Mouse (Mus musculus) cerebellum, postnatal 14 days (tissue): ENCODE data around the gene Brms1.
"Not testable (repeated sequence)": the region's sequence is repeated elsewhere in the genome, so short reads cannot be mapped to it uniquely, and the experiment has no call there.

Experiments
- DNase-seq, 2 experiments: peaks; one replicate each; pipeline ENCODE4 v3.0.0; 2021; ENCODE audit warnings: mixed read lengths in 2 of 2

The Brms1 gene

DNA sequence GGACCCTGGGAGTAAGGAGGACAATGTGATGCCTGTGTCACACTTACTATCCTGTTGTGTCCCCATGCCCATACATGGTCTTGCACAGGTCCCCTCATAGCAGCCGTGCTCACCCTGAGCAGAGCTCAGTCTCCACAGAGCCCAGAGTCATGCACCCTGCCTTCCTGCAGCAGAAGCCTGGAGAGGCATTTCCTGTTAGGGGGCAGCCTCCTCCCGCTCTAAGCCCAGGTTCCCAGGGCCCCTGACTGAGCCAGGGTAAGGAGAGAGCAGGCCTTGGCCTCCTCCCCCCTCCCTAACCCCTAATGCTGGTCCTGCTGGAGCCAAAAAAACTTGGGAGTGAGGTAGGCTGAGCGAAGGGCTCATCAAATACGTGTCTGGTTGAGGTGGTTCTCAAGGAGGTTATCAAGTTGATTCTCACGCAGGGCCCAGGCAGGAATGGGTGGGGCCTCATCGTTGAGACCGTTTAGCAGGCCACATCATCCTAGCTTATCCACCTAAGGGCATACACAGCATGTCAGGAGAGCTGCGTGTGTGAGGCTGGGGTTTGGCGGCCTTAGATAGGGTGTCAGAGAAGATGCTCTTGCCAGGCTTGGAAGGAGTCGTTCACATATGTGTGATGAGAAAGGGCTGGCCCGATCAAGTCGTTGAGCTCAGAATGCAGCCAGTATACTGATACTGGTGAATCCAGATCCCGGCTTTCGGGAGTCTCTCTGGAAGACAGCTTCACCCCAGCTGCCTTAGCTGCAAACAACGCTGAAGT is 26.1 kb downstream of the Brms1 start:
- no peak for DNase-seq

- DNase-seq, result peak; percentile 27 to 61
Measured at GRCm38 (mm10) chr19:5067867-5068569, 26.9 kb downstream of the Brms1 start, which contains the start of gene Cd248. TSS of gene Cd248 (plus strand) at chr19:5068078.

DNA sequence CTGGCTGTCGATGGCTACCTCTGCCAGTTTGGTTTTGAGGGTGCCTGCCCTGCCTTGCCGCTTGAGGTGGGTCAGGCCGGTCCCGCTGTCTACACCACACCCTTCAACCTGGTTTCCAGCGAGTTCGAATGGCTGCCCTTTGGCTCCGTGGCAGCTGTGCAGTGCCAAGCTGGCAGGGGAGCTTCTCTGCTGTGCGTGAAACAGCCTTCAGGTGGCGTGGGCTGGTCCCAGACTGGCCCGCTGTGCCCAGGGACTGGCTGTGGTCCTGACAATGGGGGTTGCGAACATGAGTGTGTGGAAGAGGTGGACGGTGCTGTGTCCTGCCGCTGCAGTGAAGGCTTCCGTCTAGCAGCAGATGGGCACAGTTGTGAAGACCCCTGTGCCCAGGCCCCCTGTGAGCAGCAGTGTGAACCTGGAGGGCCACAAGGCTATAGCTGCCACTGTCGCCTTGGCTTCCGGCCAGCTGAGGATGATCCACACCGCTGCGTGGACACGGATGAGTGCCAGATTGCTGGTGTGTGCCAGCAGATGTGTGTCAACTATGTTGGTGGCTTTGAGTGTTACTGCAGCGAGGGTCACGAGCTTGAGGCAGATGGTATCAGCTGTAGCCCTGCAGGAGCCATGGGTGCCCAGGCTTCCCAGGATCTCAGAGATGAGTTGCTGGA is 27.5 kb downstream of the Brms1 start:
- DNase-seq, result peak in 1 of 2 experiments; percentile 28

- DNase-seq, result no peak
Measured at GRCm38 (mm10) chr19:5069486-5069885, 28.3 kb downstream of the Brms1 start.

- DNase-seq, result no peak
Measured at GRCm38 (mm10) chr19:5069978-5070377, 28.8 kb downstream of the Brms1 start.

GRCm38 (mm10) chr19:5071077-5071476 is 29.9 kb downstream of the Brms1 start:
- no peak for DNase-seq

- peak in 1 of 2 experiments; percentile 39 for DNase-seq
Measured at GRCm38 (mm10) chr19:5071545-5072369, 30.6 kb downstream of the Brms1 start.

GRCm38 (mm10) chr19:5072389-5073019 is 31.4 kb downstream of the Brms1 start:
- DNase-seq, result no peak

DNA sequence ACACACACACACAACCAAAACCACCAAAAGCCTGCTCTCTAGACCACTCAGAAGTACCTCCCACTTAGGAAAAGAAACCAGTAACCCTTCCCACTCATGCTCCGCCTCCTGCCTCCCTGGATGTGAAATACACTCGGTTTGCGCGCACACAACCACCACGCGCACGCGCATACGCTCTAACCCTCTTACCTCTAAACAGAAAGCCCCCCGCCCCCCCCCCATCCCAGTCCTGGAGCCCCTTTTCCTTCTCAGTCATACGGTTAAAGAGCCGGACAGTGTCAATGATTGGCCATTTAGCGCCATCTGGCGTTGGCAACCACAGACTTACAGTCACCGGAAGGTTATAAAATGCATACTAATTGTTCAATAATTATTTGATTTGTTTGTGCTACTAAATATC is 31.9 kb downstream of the Brms1 start:
- DNase-seq, result peak; percentile 74 to 82

DNA sequence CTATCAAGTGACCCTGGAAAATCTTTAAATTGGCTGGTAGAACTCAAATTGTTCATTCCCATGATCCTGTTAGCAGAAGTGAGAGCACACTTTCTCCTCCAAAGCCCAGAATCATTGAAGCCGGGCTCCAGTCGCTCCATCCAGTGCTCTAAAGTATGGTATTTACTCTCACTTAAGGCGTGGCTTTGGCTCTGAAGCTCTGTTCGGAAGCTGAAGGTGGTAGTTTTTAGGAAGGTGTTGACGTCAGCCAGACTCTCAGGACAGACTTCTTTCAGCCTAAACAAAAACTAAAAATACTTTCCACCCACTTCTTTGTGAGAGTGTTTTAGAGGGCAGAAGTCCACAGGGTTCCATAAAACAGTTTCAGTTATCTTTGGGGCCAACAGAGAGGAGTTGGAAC is 32.4 kb downstream of the Brms1 start:
- DNase-seq, result no peak

- no peak for DNase-seq
Measured at GRCm38 (mm10) chr19:5079279-5079678, 38.1 kb downstream of the Brms1 start.

GRCm38 (mm10) chr19:5082005-5082404 is 40.9 kb downstream of the Brms1 start:
- no peak for DNase-seq

GRCm38 (mm10) chr19:5082596-5082995 is 41.4 kb downstream of the Brms1 start:
- no peak for DNase-seq

DNA sequence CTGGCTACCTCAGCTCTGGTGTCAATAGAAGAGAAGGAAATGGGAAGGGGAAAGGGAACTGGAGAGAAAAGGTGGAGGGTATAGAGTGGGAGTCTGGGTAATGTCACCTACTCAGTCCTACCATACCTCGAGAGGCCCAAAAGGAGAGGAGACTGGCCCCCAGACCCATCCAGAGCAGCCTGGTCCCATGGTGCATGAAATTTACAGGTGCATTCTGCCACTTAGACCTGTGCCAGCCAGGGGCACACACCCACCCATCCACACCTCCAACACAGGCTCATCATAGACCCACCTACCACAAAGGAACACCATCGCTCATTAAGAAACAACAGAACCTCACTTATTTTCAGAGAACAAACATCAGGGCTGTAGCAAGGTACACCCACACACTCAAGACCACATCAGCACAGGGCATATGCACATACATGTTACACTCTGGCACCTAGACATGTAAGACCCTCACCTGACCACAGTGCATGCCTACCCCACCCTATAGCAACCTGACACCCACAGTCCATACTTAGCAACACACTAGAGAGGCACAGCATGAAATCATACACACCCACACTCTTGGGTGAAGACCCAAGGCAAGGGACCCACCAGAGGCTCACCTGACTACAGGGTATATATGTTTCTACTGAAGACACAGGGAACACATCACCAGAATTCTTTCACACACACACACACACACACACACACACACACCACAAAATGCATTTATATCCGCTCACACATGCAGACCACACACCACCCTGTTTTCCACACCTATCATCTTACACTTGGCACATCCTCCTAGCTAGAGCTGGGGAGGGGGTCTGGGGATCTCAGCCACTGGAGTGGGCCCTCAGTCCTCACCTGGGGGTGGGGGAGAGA is 43.0 kb downstream of the Brms1 start:
- DNase-seq, result no peak

- peak in 1 of 2 experiments; percentile 50 for DNase-seq
Measured at GRCm38 (mm10) chr19:5084834-5085144, 43.6 kb downstream of the Brms1 start.

GRCm38 (mm10) chr19:5085145-5085863 is 44.1 kb downstream of the Brms1 start, which contains the start of gene Tmem151a:
TSS of gene Tmem151a (minus strand) at chr19:5085531.
- DNase-seq, result peak; percentile 70 to 75

DNA sequence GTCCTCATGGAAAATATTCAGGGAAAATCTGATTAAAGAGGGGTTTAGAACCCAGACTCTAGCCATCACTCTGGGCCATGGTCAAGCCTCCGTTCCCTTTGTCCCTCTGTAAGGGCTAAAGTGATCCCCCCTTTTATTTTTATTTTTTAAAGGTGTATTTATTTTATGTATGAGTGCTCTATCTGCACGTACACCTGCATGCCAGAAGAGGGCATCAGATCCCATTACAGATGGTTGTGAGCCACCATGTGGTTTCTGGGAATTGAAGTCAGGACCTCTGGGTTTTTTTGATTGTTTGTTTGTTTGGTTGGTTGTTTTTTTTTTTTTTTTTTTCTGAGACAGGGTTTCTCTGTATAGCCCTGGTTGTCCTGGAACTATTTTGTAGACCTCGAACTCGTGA is 45.4 kb downstream of the Brms1 start:
- DNase-seq, result not testable (repeated sequence)

GRCm38 (mm10) chr19:5087884-5088728 is 47.0 kb downstream of the Brms1 start, which contains the start of gene Yif1a:
TSS of gene Yif1a (plus strand) at chr19:5088538.
- DNase-seq, result peak; percentile 93 to 95

GRCm38 (mm10) chr19:5089324-5089723 is 48.2 kb downstream of the Brms1 start:
- DNase-seq, result no peak
